Mouse (Mus musculus): ENCODE results near the gene Lrrc17.

Lrrc17 gene

DNA sequence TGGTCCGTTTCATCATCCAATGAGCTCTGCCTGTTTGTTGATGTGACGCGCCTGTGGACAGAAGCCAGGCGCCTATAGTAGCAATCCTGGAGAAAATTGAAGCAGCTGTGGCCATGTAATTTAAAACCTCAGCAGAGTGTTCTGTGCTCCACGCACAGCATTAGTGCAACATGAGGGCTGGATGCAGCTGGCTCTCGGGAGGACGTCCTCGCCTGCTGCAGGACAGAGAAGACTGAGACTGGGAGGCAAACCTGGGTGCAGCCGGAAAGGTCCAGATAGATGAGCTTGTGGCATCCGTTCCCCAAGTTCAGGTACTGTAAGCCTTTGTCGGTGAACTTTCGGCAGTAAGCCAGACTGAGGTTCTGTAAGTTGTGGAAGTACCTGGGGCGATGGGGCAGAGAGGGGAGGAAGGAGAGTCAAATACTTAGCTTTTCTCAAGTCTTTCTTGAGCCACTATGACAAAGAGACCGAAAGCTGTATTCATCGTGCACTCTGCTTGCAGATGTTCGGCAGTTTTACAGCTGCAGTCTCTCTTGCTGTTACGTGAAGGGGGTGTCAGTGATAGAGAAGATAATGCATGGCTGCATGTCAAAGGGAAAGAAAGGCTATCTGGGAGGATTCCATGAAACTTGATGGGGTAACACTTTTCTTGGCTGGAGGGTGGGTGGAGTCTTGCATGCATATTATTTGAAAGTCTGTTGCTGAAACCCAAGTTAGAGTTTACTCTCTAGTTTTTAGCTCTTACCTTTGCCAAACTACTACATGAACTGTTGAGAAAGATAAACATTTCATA lies at the start of gene Lrrc17:
Lrrc17 (plus strand) TSS at position 151 of the 793 bp plus-strand sequence.
- no peak for DNase-seq

DNA sequence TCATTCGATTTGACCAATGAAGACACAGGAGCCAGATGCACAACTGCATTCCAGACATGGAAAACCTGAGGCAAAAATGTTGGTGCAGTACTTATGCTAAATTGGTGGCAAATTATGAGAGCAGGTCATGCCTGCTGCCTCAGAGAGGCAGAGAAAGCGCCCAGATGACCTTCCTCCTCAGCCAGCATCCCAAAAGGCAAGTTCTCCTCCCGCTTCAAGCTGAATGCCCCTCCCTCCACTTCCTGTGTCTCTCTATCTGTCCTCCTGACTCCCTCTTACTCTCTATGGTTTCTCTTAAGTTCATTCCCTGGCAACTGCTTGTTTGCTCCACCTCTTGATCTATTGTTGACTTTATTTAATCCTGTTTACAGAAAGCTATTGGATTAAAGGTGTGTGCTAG lies 48.6 kb upstream of the Lrrc17 start:
- DNase-seq: no peak

DNA sequence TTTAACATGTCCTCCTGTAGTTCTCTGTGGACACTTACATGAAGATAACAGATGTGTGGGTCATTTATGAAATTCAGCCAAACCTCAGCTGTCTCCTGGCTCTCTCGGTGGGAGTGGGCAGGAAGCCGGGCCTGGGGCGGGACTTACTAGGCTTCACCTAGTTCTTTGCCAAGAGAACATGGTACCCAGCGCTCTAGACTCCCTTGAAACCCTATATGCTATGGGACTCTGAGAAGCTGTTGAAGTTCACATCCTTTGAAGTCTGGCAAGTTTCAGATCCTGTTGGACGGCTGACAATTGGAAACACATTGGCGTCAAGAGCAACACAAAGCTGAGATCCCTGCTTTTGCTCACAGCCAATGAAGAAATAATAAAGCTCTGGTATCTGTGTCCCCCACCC lies 47.0 kb upstream of the Lrrc17 start:
- no peak for DNase-seq

DNA sequence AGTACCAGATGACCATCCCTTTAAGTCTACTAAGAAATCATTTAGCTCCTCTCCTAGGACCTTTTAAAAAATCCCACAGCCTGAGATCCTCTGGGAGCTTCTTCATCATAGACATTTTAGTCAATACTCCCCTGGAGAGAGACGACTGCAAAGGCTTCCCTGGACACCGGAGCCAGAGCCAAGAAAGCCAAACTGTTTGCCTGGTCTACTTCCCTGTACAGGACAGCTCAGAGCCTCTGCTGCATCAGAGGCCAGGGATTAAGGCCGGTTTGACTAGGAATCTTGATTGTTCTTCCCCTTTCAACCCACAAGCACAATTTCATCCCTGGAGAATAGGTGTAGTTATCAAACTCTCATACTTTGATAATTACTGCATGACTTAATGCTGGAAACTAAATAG lies 46.5 kb upstream of the Lrrc17 start:
- no peak for DNase-seq

DNA sequence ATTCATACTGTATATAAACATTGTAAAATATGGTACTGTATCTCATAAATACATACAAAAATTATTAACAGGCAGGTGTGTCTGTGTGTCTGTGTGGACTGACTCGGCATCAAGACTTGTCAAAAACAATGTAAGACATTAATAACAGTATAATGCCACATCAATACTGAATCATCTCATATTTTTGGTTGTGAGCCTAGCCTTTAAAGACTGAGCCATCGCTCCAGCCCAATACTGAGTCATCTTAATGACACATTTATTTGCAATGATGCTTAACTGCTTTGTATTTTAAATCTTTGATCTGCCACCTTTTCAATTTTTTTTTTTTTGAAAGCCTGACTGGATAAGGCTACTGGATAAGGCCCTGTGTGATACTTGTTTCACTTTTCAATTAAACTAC lies 44.9 kb upstream of the Lrrc17 start:
- DNase-seq: no peak

DNA sequence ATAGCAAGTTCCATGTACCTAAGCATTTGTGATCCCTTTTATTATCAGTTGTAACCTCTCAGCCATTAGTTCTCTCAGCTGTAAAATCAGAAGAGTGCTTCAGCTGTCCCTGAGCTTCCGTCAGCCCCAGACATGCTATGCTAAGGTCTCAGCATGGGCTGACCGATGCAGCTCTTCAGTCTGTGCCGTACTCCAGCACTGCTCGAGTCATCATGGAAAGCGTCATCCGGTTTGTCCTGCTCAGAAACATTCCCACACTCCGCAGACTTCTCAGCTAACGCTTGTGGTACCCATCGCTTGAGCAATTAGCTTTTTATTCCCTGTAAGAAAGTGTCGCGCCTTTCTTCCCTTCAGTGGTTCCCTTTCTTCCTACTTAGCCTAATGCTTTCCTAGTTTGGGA lies 44.4 kb upstream of the Lrrc17 start:
- DNase-seq: no peak

DNA sequence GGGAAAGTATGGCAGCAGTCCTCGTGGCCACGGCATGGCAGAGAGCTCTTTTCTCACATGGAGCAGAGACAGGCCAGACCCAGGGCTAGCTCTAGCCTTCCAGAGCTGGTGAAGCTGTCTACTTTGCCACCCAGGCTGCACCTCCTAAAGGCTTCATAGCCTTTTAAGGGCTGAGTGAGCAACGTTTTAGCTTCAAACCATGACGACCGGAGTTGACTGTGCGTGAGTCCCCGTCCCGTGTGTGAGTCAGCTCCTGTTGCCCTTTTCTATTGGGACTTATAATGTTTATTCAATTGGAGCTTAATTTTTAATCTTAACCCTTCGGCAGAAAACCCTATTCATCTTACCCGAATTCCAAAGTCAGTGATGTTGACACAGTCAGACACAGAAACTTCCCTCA lies 43.2 kb upstream of the Lrrc17 start:
- no peak for DNase-seq

DNA sequence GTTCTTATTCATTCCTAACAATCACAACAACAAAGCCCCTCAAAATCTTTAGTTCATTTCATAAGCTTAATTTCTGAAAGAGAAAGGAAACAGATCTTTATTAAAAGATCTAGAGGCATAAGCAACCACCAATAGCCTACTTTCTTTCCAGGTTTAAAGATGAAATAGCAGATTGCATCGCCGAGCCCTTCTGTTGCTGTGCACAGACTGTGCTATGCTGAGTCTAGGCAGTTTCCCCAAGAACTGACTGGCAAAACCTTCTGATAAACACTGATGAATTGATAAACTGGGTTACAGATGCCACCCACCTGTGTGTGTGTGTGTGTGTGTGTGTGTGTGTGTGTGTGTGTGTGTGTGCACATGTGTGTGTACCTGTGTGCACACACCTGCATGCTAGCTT lies 42.4 kb upstream of the Lrrc17 start:
- DNase-seq: no peak

DNA sequence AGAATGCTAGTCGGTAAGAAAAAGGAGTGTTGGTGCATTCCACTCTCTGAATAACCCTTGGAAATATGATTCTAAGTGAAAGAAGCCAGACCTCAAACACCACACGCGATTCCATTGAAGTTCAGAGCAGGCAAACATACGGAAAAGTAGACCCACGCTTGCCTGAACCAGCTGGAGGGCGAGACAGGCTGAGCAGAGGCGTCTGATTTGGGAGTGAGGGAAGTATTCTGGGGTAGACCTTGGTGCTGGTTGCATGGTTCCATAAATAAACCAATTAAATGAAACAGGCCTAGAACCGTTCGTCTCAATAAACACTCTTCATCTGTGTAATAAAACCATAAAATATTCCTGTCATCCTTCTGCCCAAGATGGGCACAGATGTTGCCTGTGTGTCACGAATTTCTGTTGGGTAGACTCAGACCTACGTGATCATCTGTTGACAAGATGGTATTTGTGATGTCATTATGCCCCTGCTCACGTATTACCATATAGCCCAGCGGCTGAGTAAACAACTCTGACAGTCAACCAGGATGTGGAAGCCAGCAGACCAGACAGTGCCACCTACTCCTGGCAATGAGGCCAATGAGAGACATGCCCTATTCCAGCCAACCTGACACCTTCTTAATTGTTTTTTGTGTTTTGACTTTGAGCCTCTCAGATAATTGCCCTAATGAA lies 40.3 kb upstream of the Lrrc17 start:
- DNase-seq: no peak

DNA sequence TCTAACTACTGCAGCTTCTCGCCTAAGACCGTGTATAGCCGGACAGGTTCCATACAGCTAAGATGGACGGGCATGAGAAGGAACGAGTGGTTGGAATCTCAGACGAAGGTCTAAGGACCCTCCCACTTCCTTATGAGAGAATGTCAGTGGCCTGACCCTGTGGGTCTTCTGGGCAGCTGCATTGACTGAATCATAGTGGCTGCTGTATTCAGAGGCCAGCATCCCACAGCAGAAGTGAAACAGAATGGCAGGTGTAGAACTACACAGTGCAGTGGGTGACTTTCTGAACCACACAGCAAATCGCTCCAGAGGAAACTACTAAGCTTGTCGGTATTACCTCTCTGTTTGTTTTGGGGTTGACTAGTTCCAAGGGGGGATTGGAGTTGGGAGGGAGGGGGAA lies 38.2 kb upstream of the Lrrc17 start:
- no peak for DNase-seq

DNA sequence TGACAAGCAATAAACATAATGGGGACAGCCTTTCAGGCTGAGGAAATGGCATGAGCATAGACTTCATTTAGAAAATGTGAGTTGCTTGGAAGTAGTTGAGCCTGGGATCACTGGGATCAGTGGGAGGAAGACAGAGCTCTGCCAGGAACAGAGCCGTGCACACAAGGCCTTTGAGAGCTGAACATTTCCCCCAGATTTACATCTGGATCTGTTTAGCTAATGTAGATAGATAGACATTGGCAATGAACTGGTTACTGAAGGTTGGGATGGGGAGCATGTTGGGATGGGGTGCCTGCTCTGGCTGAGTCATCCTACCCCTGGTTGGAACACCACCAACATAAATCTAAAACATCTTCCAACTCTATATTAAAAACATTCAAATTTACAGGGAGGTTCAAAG lies 36.5 kb upstream of the Lrrc17 start:
- no peak for DNase-seq

DNA sequence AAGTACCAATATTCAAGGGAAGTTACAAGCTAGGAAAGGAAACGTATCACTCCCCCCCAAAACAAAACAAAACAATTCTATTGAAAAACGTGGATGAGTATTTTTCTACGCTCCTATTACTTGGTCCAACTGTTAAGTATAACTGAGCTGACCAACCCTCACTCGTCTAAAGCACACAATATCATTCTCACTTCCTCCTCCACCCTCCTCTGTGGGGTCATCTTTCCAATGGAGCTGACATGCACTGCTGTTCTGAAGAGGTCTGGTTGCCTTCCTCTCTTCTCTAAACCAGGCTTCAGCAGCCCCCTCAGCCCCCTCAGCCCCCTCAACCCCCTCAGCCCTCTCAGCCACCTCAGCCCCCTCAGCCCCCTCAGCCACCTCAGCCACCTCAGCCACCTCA lies 33.6 kb upstream of the Lrrc17 start:
- DNase-seq: no peak

DNA sequence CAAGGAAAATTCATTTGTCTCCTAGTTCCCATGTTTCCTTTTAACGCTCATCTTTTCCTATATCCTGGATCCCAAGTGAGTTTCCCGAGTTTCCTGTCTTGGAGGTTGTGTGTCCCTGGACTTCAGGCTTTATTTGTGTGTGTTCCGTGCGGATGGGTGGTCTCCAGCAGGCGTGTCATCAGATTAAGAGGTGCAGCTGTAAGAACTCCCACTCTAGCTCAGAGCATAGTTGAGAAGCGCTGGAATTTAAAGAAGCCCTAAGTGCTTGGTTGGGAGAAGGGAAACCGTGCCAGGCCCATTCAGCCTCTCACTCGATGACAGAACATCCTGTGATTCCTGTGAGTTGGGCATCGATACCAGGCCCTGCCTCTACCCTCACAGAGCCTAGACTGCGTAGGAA lies 30.0 kb upstream of the Lrrc17 start:
- no peak for DNase-seq

DNA sequence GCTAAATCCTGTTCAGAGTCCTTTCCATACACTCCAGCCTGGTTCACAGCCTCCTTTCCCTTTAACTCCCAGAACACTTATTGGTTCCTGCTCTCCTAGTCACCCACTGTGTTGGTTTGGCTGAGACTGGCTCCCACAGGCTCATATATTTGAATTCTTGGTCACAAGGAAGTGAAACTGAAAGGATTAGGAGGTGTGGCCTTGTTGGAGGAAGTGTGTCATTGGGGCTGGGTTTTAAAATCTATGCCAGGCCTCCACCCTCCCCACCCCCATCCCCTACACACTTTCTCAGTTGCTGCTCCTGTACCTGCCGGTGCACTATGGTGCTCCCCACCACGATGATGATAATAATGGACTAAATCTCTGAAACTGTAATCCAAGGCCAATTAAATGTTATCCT lies 25.8 kb upstream of the Lrrc17 start:
- DNase-seq: no peak

DNA sequence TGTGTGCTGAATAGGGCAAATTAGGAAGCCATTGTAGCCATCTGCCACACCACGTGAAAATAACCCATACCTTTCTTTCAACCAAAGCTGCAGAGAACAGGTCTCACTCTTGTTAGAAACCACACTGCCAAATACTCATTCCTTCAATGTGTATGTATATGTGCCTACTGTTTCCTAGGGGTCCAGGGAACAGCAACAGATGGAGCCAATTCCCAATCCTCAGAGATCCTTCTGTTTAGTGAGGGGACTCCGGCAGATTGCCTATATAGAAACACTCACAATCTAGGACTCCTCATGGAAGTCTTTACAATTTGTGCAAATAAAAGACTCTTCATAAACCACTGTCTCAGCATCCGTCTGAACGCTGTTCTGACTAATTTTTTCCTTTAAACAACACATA lies 25.2 kb upstream of the Lrrc17 start:
- no peak for DNase-seq

DNA sequence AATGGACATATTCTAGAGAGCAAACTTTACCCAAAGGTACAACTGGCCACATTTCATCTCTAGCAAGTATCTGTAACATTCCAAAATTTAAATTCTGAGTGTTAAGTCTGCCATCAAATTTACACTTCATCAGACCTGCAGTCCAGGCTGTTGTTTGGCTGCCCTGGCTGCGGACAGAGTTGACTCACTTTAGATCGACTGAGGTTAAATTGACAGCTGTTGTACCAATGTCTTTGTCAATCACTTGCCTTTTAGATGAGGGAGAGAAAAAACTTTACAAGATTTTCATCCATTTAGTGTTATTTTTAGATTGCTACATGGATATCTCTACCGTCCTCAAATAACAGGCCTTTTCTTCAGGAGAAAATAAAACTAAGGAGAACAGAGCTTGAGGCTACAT lies 24.2 kb upstream of the Lrrc17 start:
- no peak for DNase-seq

DNA sequence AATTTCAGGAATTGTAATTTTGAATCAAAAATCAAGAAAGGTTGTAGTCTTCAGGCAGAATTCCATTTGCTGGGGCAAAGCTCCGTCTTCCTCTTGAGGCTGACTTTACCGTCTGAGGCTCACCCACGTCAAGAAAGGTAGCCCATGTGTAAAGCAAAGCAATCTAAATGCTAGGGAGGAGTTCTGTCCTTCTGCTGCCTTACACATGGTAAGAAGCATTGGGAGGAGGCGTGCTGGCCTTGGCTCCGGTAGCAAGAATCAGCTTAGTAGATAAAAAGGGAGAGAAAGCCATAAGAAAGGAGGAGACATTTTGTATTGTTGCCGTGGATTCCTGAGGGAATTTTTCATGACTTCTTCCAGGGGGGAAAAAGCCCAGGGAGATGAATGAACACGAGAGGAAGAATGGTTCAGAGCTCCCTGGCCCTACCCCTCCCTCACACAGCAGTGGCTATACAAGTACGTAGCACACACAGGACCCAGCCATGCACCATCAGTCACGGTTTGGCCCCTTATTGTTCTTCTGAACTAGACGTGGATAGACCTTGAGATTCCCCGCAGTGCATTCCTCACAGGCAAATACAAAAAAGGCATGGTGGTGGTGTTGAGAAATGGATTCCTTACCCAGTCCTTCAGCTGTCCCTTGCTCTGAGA lies 16.4 kb upstream of the Lrrc17 start:
- DNase-seq: no peak

DNA sequence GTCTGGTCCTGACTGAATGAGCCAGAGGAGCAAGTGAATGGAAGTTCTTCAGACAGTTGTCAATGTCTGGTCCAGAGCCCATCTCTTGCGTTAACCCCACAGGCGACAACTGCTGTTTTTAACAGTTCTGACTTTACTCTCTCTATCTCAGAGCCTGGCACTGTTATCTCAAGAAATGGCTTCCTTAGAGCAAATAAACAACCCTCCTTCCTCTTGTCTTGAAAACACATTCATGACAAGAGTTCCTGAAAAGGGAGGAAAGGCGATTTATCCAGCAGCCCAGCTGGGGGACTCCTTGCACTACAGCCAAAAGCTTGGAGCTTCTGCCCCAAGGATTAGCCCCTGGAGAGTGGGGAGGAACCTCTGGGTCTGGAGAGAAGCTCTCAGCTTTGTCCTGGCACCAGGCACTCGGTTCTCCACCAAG lies 15.9 kb upstream of the Lrrc17 start:
- DNase-seq: no peak

DNA sequence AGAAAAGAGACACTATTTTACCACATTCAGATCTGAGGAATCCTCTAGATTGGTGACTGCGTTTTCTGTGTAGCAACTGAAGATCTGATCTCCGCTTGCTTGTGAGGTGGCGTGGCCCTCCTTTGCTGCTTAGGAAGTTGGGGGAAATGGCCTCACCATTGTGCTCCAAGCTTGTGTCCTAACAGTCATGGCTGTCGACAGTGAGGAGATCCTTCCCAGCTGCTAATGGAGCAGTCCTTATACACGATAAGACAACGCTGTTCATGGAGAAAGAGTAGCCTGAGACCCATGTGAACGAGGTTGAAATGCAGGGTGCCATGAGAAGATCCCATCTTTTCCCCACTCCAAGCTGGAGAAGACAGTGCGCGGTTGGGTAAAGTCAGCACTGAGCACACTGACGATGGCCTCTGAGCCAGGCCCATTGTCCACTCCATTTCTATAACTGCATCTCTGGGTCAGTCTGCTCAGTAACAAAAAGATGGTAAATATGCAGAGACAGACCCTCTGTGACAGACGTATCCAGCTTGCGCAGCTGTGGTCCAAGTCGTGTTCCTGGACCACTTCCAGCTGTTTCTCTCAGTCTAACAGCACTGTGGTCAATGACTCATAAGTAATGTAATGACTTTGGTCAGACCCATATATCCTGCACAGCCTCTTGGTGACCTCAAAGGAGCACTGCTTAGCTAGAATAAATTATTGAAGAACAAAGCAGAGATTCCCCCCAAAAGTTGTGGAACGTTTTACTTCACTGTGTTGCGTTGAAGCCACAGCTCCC lies 15.1 kb upstream of the Lrrc17 start:
- no peak for DNase-seq

DNA sequence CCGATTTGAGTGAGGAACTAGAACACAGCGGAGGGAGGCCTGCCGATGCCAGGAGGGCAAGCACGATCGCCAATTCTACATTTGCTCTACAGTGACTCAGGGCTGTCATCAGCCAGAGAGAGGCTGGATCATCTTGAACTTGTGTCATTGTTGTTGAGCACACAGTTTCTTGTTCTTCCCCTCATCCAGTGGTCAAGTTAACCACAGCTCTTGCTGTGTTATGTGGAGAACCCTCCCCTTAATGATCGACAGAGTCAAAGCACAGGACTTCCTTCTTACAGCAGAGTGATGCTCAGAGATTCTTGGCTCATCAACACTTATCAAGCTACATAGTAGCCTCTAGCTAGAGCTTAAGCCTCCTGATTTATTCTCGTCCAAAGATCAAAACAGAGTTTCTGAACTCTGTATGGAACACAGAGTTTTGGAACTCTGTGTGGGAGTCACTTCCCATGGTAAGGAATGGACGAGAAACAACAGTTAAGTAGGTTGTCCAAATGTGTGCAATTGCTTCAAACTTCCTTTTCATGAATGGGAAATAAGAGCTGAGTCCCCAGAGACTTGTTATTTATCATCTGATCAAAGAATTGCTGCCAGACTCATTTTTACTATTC lies 14.1 kb upstream of the Lrrc17 start:
- no peak for DNase-seq

DNA sequence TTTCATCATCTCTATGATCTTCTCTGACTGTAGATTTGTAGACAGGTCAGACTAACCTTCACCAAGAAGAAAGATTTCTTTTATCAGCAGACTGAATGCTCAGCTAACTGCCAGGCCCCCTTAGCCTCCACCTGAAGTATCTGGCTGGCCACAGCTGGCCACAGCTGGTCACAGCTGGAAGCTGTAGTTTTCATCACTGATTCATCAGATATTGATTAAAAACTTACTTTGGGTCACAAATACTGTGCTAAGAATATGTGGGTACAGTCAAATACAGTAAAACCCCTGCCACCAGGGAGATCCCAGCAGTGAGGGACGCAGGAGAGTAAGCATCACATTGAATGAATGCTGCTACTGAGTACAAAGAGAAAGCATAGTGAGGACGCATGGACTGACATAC lies 11.2 kb upstream of the Lrrc17 start:
- no peak for DNase-seq

DNA sequence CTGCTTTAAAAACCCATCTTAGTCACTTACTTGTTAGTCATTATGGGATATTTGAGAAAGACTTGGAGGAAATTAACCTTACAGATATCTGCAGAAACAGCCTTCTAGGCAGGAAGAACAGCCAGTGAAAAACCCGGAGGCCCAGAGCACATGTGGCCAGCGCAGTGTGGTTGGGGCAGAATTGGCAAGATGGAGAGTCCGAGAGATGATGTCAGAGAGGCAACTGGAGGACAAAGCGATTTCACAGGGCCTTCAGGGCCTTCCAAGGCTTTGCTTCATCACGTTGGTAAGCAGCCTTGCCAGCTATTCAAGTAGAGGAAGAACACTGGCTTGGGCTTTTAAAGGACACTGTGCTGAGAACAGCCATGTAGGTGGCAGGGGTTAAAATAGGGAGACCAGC lies 10.4 kb upstream of the Lrrc17 start:
- DNase-seq: no peak

DNA sequence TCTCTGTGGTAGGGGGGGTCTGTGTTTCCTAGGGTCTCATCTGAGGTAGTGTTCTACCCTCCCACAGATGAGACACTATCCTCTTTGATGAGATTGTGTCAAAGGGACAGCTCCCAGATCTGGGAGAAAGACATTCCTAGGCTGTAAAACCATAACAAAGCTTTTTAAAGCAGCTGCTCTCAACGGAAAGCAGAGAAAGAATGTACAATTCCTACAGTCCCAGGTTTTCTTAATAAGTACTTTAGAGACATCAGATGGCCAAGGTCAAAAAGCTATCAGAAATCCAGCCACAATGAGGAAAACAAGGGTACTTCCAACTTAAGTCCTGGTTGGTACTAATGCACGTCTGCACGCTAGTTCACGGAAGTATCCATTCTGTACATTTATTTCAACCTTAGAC lies 1.1 kb upstream of the Lrrc17 start:
- no peak for DNase-seq

Measured in thymus, postnatal 4 days (tissue).